Mouse (Mus musculus): ENCODE measurements around the gene Klhl22. TPM values are rescaled to one million over a fixed set of nuclear protein-coding genes. Genes with fewer than 3 reads are reported as not detected.

Klhl22 gene
- polyA plus RNA-seq, 2 experiments = 87.2 to 124 TPM

DNA sequence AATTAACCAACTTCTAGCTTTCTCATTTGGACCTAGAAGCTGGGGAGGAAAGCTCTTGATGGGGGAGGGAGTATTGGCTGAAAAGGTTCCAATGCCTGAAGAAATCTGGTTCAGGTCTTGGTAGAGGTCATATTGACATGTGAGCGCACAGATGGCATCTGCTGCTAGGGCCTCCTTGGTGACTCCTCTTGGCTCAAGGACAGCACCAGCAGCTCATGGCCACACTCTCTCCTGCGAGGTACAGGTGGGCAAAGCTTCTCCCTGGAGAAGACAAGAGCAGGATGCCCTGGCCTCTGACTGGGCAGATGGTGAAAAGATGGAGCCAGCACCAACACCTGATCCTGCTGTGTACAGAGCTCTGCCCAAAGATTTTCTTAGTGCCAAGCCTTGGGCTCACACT, 67.1 kb downstream of the Klhl22 start:
- no peak overlapping the region for H3K4me2 ChIP-seq (replicated peaks; ENCODE audit: low read depth, low read length, severe bottlenecking)
- no peak overlapping the region for H3K9ac ChIP-seq (ENCODE audit: low read depth, low read length, severe bottlenecking)
- no peak overlapping the region for H3K4me3 ChIP-seq (replicated peaks; ENCODE audit: low read length)
- H3K27me3 ChIP-seq (ENCODE audit: control insufficient read depth, insufficient read depth, low read length) = no peaks in the 10 kb centered on the region
- no peak for ATAC-seq (ENCODE audit: low FRiP score, low read depth)
- 86% methylated on average over 2 of the region's 2 CpGs for WGBS
- DNase-seq (ENCODE audit: low spot score) = no peak
- H3K36me3 ChIP-seq (ENCODE audit: control insufficient read depth, insufficient read depth, low read length) = no peaks in the 10 kb centered on the region
- H3K9me3 ChIP-seq (ENCODE audit: control insufficient read depth, low read length) = no peaks in the 10 kb centered on the region
- H3K27ac ChIP-seq (replicated peaks; ENCODE audit: low read depth, low read length) = no peak overlapping the region
- no peak for TF ChIP-seq POLR2A (IDR thresholded peaks at IDR 0.05; ENCODE audit: borderline replicate concordance, extremely low read depth, insufficient read depth, insufficient read length)
- H3K4me1 ChIP-seq (ENCODE audit: control insufficient read depth, insufficient read depth, low read length) = no peaks in the 10 kb centered on the region

DNA sequence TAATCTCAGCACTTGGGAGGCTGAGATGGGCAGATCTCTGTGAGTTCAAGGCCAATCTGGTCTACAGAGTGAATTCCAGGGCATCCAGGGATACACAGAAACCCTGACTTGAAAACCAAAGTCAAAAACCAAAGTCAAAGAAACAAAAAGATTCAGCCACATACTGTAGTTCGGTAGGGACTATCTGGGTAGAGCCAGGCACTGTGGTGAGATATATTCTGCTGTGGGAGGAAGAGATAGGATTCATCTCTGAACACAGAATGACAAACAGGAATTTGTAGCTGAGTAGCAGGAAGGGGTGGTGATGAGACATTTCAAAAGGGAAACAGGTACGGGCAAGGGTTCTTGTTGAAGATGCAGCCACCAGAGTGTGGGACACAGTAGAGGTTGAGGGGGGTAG, 68.8 kb downstream of the Klhl22 start:
- H3K9me3 ChIP-seq (ENCODE audit: control insufficient read depth, low read length) = no peaks in the 10 kb centered on the region
- ATAC-seq (ENCODE audit: low FRiP score, low read depth) = no peak
- TF ChIP-seq POLR2A (IDR thresholded peaks at IDR 0.05; ENCODE audit: borderline replicate concordance, extremely low read depth, insufficient read depth, insufficient read length) = no peak
- no peak overlapping the region for H3K9ac ChIP-seq (ENCODE audit: low read depth, low read length, severe bottlenecking)
- H3K27ac ChIP-seq (replicated peaks; ENCODE audit: low read depth, low read length) = no peak overlapping the region
- no peak overlapping the region for H3K4me3 ChIP-seq (replicated peaks; ENCODE audit: low read length)
- no peak overlapping the region for H3K4me2 ChIP-seq (replicated peaks; ENCODE audit: low read depth, low read length, severe bottlenecking)
- no peak for DNase-seq (ENCODE audit: low spot score)
- H3K27me3 ChIP-seq (ENCODE audit: control insufficient read depth, insufficient read depth, low read length) = 0 out of 2 replicates have a peak, but pooled peaks cover 7% of the 10 kb centered on the region
- WGBS = 83% methylated on average over 2 of the region's 2 CpGs
- H3K36me3 ChIP-seq (ENCODE audit: control insufficient read depth, insufficient read depth, low read length) = no peaks in the 10 kb centered on the region
- peaks cover 6% of the 10 kb centered on the region for H3K4me1 ChIP-seq (ENCODE audit: control insufficient read depth, insufficient read depth, low read length)

DNA sequence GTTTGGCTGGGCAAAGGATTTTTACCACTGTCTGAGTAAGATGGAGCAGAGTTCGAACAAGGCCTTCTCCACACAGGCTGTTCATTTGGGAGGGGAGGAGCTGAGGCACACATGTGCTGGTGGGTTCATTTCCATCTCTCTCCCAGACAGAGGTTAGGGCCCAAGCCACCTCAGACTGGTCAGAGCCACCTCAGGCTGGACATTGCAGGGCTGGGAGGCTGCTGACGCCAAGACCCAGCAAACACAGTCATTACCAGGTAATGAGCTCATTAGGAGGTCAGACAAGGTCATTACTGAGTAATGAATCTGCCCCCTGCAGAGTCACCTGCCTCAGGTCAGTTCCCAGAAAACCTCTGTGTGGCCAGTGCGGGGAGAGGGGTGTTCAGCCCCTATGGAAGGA, 69.4 kb downstream of the Klhl22 start:
- 19% methylated on average over 3 of the region's 3 CpGs for whole genome bisulfite sequencing
- no peak overlapping the region for H3K27ac ChIP-seq (replicated peaks; ENCODE audit: low read depth, low read length)
- no peak for TF ChIP-seq POLR2A (IDR thresholded peaks at IDR 0.05; ENCODE audit: borderline replicate concordance, extremely low read depth, insufficient read depth, insufficient read length)
- peaks cover 7% of the 10 kb centered on the region for H3K4me1 ChIP-seq (ENCODE audit: control insufficient read depth, insufficient read depth, low read length)
- no peak overlapping the region for H3K9ac ChIP-seq (ENCODE audit: low read depth, low read length, severe bottlenecking)
- H3K36me3 ChIP-seq (ENCODE audit: control insufficient read depth, insufficient read depth, low read length) = no peaks in the 10 kb centered on the region
- 0 out of 2 replicates have a peak, but pooled peaks cover 9% of the 10 kb centered on the region for H3K27me3 ChIP-seq (ENCODE audit: control insufficient read depth, insufficient read depth, low read length)
- H3K4me2 ChIP-seq (replicated peaks; ENCODE audit: low read depth, low read length, severe bottlenecking) = no peak overlapping the region
- DNase-seq (ENCODE audit: low spot score) = no peak
- H3K9me3 ChIP-seq (ENCODE audit: control insufficient read depth, low read length) = no peaks in the 10 kb centered on the region
- H3K4me3 ChIP-seq (replicated peaks; ENCODE audit: low read length) = no peak overlapping the region
- no peak for ATAC-seq (ENCODE audit: low FRiP score, low read depth)

DNA sequence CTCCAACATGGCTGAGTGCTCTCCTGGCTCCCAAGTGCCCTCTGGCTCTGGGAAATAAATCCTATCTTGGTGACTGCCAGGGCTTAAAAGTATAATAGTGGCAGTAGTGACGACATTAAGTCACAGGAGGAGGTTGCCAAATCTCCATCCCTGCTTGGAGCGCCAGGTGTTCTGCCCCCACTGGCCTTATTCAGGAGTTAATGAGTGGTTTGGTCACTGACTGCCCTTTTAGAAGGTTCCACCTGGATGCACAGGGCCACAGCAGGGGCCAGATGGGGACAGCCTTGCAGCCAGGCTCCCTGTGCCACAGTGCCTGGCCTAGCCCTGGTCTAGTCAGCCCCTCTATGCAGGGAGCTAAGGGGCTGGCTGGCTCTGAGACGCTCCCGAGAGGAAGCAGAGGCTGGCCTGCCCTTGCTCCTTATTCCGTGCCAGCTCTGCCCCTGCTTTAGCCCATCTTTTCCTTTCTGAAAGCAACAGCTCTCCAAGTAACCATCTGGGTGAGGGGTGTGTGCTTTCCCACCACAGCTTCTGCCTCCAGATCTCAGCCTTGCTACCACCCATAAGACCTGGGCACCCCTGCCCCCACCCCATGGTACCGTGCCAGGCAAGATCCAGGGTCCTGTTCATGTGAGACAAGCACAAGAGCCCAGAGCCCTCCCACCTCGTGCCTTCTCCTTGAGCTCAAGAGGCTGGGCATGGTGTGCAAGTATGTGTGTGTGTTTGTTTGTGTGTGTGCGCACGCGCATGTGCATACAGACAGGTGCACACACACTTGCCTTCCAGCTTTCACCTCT, 71.2 kb downstream of the Klhl22 start:
- H3K9ac ChIP-seq (ENCODE audit: low read depth, low read length, severe bottlenecking) = peak overlapping the region; percentile 31; the same call in 1 of the 2 replicates
- no peak for ATAC-seq (ENCODE audit: low FRiP score, low read depth)
- 65% methylated on average over 10 of the region's 10 CpGs for WGBS
- H3K9me3 ChIP-seq (ENCODE audit: control insufficient read depth, low read length) = no peaks in the 10 kb centered on the region
- no peak overlapping the region for H3K27ac ChIP-seq (replicated peaks; ENCODE audit: low read depth, low read length)
- peaks cover 23% of the 10 kb centered on the region for H3K27me3 ChIP-seq (ENCODE audit: control insufficient read depth, insufficient read depth, low read length)
- peaks cover 7% of the 10 kb centered on the region for H3K4me1 ChIP-seq (ENCODE audit: control insufficient read depth, insufficient read depth, low read length)
- DNase-seq (ENCODE audit: low spot score) = no peak
- no peak overlapping the region for H3K4me2 ChIP-seq (replicated peaks; ENCODE audit: low read depth, low read length, severe bottlenecking)
- no peak overlapping the region for H3K4me3 ChIP-seq (replicated peaks; ENCODE audit: low read length)
- no peak for TF ChIP-seq POLR2A (IDR thresholded peaks at IDR 0.05; ENCODE audit: borderline replicate concordance, extremely low read depth, insufficient read depth, insufficient read length)
- no peaks in the 10 kb centered on the region for H3K36me3 ChIP-seq (ENCODE audit: control insufficient read depth, insufficient read depth, low read length)

DNA sequence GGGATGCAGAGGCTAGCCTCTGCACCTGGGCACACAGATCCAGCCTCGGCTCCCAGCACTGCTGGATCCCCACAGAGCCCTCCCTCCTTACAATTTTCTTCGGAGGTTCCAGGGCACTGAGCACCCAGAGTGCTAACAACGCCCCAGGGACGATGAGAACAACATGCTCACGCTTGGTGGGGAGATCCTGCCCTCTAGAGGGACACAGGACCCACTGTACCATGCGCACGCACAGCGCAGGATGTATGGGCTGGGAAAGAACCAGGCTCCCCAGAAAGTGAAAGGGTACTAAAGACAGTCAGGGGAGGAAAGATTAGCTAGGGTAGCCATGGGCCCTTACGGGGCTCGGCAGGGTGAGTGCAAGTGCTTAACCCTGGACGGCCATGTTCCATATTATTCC, 72.4 kb downstream of the Klhl22 start:
- peaks cover 25% of the 10 kb centered on the region for H3K27me3 ChIP-seq (ENCODE audit: control insufficient read depth, insufficient read depth, low read length)
- TF ChIP-seq POLR2A (IDR thresholded peaks at IDR 0.05; ENCODE audit: borderline replicate concordance, extremely low read depth, insufficient read depth, insufficient read length) = no peak
- H3K9ac ChIP-seq (ENCODE audit: low read depth, low read length, severe bottlenecking) = no peak overlapping the region
- ATAC-seq (ENCODE audit: low FRiP score, low read depth) (no peak), DNase-seq (ENCODE audit: low spot score) (no peak)
- H3K36me3 ChIP-seq (ENCODE audit: control insufficient read depth, insufficient read depth, low read length) = no peaks in the 10 kb centered on the region
- 19% methylated on average over 11 of the region's 11 CpGs for WGBS
- H3K27ac ChIP-seq (replicated peaks; ENCODE audit: low read depth, low read length) = no peak overlapping the region
- H3K9me3 ChIP-seq (ENCODE audit: control insufficient read depth, low read length) = no peaks in the 10 kb centered on the region
- no peak overlapping the region for H3K4me2 ChIP-seq (replicated peaks; ENCODE audit: low read depth, low read length, severe bottlenecking)
- peaks cover 7% of the 10 kb centered on the region for H3K4me1 ChIP-seq (ENCODE audit: control insufficient read depth, insufficient read depth, low read length)
- no peak overlapping the region for H3K4me3 ChIP-seq (replicated peaks; ENCODE audit: low read length)
